Mouse (Mus musculus): ENCODE measurements at regions not wholly inside any gene's neighbourhood (a gene's known extent, or its start where the extent isn't known, plus 50 kb on each side); places are given as distances from the start of the nearest gene placed in this dataset.

- Histone ChIP-seq H3K4me2 (ENCODE audit: low read depth, low read length) (no peak overlapping the region), H3K27me3 (ENCODE audit: control insufficient read depth, insufficient read depth, low read length) (no peaks in the 10 kb centered on the region), H3K4me3 (ENCODE audit: low read depth, low read length) (no peak overlapping the region), H3K27ac (ENCODE audit: low read depth, low read length) (no peak overlapping the region), H3K9ac (replicated peaks; ENCODE audit: low read depth, low read length) (no peak overlapping the region), H3K9me3 (ENCODE audit: control insufficient read depth, low read length) (no peaks in the 10 kb centered on the region), H3K4me1 (ENCODE audit: control insufficient read depth, insufficient read depth, low read length) (no peaks in the 10 kb centered on the region), H3K36me3 (ENCODE audit: control insufficient read depth, insufficient read depth, low read length) (no peaks in the 10 kb centered on the region)
- 74% methylated on average over 5 of the region's 5 CpGs for WGBS
- no peak for ATAC-seq (ENCODE audit: low read depth)
These were observed 495.8 kb downstream of the Trib2 start for GRCm38 (mm10) chr12:15320697-15321449.

- ATAC-seq (ENCODE audit: low read depth): no peak
- H3K36me3 ChIP-seq (ENCODE audit: control insufficient read depth, insufficient read depth, low read length): no peaks in the 10 kb centered on the region
- 70% methylated on average over 1 of the region's 1 CpGs for WGBS
These were observed 497.1 kb downstream of the Trib2 start for GRCm38 (mm10) chr12:15319647-15320046.

GRCm38 (mm10) chr12:15294898-15295297 lies 521.8 kb downstream of the Trib2 start:
- no peaks in the 10 kb centered on the region for H3K27me3 ChIP-seq (ENCODE audit: control insufficient read depth, insufficient read depth, low read length)
- H3K36me3 ChIP-seq (ENCODE audit: control insufficient read depth, insufficient read depth, low read length): no peaks in the 10 kb centered on the region
- H3K9ac ChIP-seq (replicated peaks; ENCODE audit: low read depth, low read length): no peak overlapping the region
- no peak overlapping the region for H3K4me3 ChIP-seq (ENCODE audit: low read depth, low read length)
- WGBS: 86% methylated on average over 2 of the region's 2 CpGs
- no peaks in the 10 kb centered on the region for H3K4me1 ChIP-seq (ENCODE audit: control insufficient read depth, insufficient read depth, low read length)
- H3K27ac ChIP-seq (ENCODE audit: low read depth, low read length): no peak overlapping the region
- no peaks in the 10 kb centered on the region for H3K9me3 ChIP-seq (ENCODE audit: control insufficient read depth, low read length)
- H3K4me2 ChIP-seq (ENCODE audit: low read depth, low read length): no peak overlapping the region
- ATAC-seq (ENCODE audit: low read depth): no peak

More at GRCm38 (mm10) chr12:15319647-15320046, 497.1 kb downstream of the Trib2 start:
- H3K4me2 ChIP-seq (ENCODE audit: low read depth, low read length): no peak overlapping the region
- H3K27me3 ChIP-seq (ENCODE audit: control insufficient read depth, insufficient read depth, low read length): no peaks in the 10 kb centered on the region
- H3K4me3 ChIP-seq (ENCODE audit: low read depth, low read length): no peak overlapping the region
- no peak overlapping the region for H3K9ac ChIP-seq (replicated peaks; ENCODE audit: low read depth, low read length)
- no peaks in the 10 kb centered on the region for H3K4me1 ChIP-seq (ENCODE audit: control insufficient read depth, insufficient read depth, low read length)
- H3K9me3 ChIP-seq (ENCODE audit: control insufficient read depth, low read length): no peaks in the 10 kb centered on the region
- no peak overlapping the region for H3K27ac ChIP-seq (ENCODE audit: low read depth, low read length)

GRCm38 (mm10) chr12:15262165-15262564 lies 554.6 kb downstream of the Trib2 start:
- no peak overlapping the region for H3K9ac ChIP-seq (replicated peaks; ENCODE audit: low read depth, low read length)
- H3K27ac ChIP-seq (ENCODE audit: low read depth, low read length): no peak overlapping the region
- H3K4me3 ChIP-seq (ENCODE audit: low read depth, low read length): no peak overlapping the region
- WGBS: 97% methylated on average over 1 of the region's 1 CpGs
- no peaks in the 10 kb centered on the region for H3K27me3 ChIP-seq (ENCODE audit: control insufficient read depth, insufficient read depth, low read length)
- no peaks in the 10 kb centered on the region for H3K4me1 ChIP-seq (ENCODE audit: control insufficient read depth, insufficient read depth, low read length)
- H3K4me2 ChIP-seq (ENCODE audit: low read depth, low read length): no peak overlapping the region
- H3K9me3 ChIP-seq (ENCODE audit: control insufficient read depth, low read length): no peaks in the 10 kb centered on the region
- ATAC-seq (ENCODE audit: low read depth): no peak
- H3K36me3 ChIP-seq (ENCODE audit: control insufficient read depth, insufficient read depth, low read length): no peaks in the 10 kb centered on the region

DNA sequence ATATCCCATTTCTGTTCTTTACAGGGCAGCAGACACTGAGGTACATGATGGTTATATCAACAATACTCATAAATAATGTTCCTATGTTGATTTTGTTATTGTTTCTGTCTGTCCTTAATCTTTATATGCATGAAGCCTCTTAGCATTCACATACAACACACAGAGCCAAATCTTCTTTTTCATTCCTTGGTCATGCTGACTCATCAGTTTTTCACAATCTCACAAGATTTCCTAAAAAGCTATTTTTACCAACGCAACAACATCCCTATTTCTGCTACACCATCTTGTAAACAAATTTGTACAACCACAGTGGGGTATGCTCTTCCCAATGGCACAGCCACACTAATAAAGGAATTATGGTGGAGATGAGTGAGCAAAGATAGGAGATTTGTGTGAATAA lies 555.1 kb downstream of the Trib2 start:
- no peaks in the 10 kb centered on the region for H3K4me1 ChIP-seq (ENCODE audit: control insufficient read depth, insufficient read depth, low read length)
- no peaks in the 10 kb centered on the region for H3K27me3 ChIP-seq (ENCODE audit: control insufficient read depth, insufficient read depth, low read length)
- no peak overlapping the region for H3K4me2 ChIP-seq (ENCODE audit: low read depth, low read length)
- H3K36me3 ChIP-seq (ENCODE audit: control insufficient read depth, insufficient read depth, low read length): no peaks in the 10 kb centered on the region
- no peaks in the 10 kb centered on the region for H3K9me3 ChIP-seq (ENCODE audit: control insufficient read depth, low read length)
- 91% methylated on average over 1 of the region's 1 CpGs for WGBS
- no peak overlapping the region for H3K9ac ChIP-seq (replicated peaks; ENCODE audit: low read depth, low read length)
- no peak overlapping the region for H3K4me3 ChIP-seq (ENCODE audit: low read depth, low read length)
- H3K27ac ChIP-seq (ENCODE audit: low read depth, low read length): no peak overlapping the region
- ATAC-seq (ENCODE audit: low read depth): no peak

DNA sequence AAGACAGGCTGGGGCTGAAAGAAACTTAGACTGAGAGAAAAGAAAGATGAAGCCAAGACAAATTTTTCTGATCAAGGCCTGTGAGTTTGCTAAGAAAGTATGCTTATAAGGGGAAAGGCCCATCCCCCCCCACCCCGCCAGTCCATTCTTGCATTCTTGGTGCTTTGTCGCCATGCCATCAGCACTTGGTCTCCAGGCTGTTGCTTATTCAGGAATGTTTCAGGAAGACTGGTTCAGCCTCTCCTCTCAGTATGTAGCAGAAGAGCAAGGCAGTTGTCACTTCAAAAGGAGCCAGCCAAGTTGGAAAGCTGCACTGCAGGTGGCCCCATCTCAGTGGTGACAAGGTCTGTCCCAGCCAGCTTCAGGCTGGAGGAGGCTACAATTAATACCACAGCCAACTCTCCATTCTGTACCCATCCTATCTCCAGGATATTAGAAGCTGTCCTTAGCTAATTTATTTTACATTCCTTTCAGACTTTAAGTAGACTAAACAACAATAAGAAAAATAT lies 555.8 kb downstream of the Trib2 start:
- no peaks in the 10 kb centered on the region for H3K36me3 ChIP-seq (ENCODE audit: control insufficient read depth, insufficient read depth, low read length)
- H3K4me1 ChIP-seq (ENCODE audit: control insufficient read depth, insufficient read depth, low read length): no peaks in the 10 kb centered on the region
- H3K4me3 ChIP-seq (ENCODE audit: low read depth, low read length): no peak overlapping the region
- H3K27me3 ChIP-seq (ENCODE audit: control insufficient read depth, insufficient read depth, low read length): no peaks in the 10 kb centered on the region
- H3K9me3 ChIP-seq (ENCODE audit: control insufficient read depth, low read length): no peaks in the 10 kb centered on the region
- no peak overlapping the region for H3K9ac ChIP-seq (replicated peaks; ENCODE audit: low read depth, low read length)
- no peak for ATAC-seq (ENCODE audit: low read depth)
- H3K4me2 ChIP-seq (ENCODE audit: low read depth, low read length): no peak overlapping the region
- 56% methylated on average over 2 of the region's 2 CpGs for WGBS
- H3K27ac ChIP-seq (ENCODE audit: low read depth, low read length): no peak overlapping the region

GRCm38 (mm10) chr12:15244966-15245365 lies 571.8 kb downstream of the Trib2 start:
- Histone ChIP-seq H3K27me3 (ENCODE audit: control insufficient read depth, insufficient read depth, low read length) (no peaks in the 10 kb centered on the region), H3K4me3 (ENCODE audit: low read depth, low read length) (no peak overlapping the region), H3K9me3 (ENCODE audit: control insufficient read depth, low read length) (no peaks in the 10 kb centered on the region), H3K4me1 (ENCODE audit: control insufficient read depth, insufficient read depth, low read length) (no peaks in the 10 kb centered on the region), H3K4me2 (ENCODE audit: low read depth, low read length) (no peak overlapping the region), H3K9ac (replicated peaks; ENCODE audit: low read depth, low read length) (no peak overlapping the region), H3K27ac (ENCODE audit: low read depth, low read length) (no peak overlapping the region), H3K36me3 (ENCODE audit: control insufficient read depth, insufficient read depth, low read length) (no peaks in the 10 kb centered on the region)
- WGBS: 26% methylated on average over 4 of the region's 4 CpGs
- no peak for ATAC-seq (ENCODE audit: low read depth)

GRCm38 (mm10) chr12:15222497-15223170 lies 594.1 kb downstream of the Trib2 start:
- no peak overlapping the region for H3K9ac ChIP-seq (replicated peaks; ENCODE audit: low read depth, low read length)
- no peaks in the 10 kb centered on the region for H3K9me3 ChIP-seq (ENCODE audit: control insufficient read depth, low read length)
- no peaks in the 10 kb centered on the region for H3K27me3 ChIP-seq (ENCODE audit: control insufficient read depth, insufficient read depth, low read length)
- no peak overlapping the region for H3K4me3 ChIP-seq (ENCODE audit: low read depth, low read length)
- 71% methylated on average over 5 of the region's 5 CpGs for WGBS
- H3K4me1 ChIP-seq (ENCODE audit: control insufficient read depth, insufficient read depth, low read length): no peaks in the 10 kb centered on the region
- no peaks in the 10 kb centered on the region for H3K36me3 ChIP-seq (ENCODE audit: control insufficient read depth, insufficient read depth, low read length)
- peak; percentile 63; the same call in 1 of the 2 replicates for ATAC-seq (ENCODE audit: low read depth)
- no peak overlapping the region for H3K4me2 ChIP-seq (ENCODE audit: low read depth, low read length)
- no peak overlapping the region for H3K27ac ChIP-seq (ENCODE audit: low read depth, low read length)

DNA sequence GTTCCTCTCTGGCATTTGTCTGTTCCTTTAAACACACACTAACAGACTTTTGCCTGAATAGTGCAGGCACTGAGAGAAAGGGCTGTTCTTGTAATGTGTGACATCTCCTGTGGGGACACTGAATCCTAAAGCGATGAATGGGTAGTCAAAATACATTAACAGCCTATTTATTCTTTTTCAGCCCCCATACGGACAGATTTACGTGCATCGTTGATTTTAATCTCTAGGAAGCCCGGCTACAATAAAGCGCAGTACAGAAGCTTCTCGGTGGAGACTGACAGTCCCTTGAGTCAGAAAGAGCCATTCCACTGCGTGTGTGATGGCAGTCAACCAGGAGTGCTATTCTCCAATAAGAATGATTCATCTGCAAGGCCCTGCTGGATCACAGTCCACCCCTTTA lies 598.2 kb downstream of the Trib2 start:
- H3K4me3 ChIP-seq (ENCODE audit: low read depth, low read length): no peak overlapping the region
- no peaks in the 10 kb centered on the region for H3K36me3 ChIP-seq (ENCODE audit: control insufficient read depth, insufficient read depth, low read length)
- no peaks in the 10 kb centered on the region for H3K9me3 ChIP-seq (ENCODE audit: control insufficient read depth, low read length)
- H3K4me1 ChIP-seq (ENCODE audit: control insufficient read depth, insufficient read depth, low read length): 0 out of 2 replicates have a peak, but pooled peaks cover 4% of the 10 kb centered on the region
- H3K27me3 ChIP-seq (ENCODE audit: control insufficient read depth, insufficient read depth, low read length): no peaks in the 10 kb centered on the region
- no peak overlapping the region for H3K4me2 ChIP-seq (ENCODE audit: low read depth, low read length)
- ATAC-seq (ENCODE audit: low read depth): peak; percentile 82
- no peak overlapping the region for H3K9ac ChIP-seq (replicated peaks; ENCODE audit: low read depth, low read length)
- 12% methylated on average over 8 of the region's 8 CpGs for WGBS
- H3K27ac ChIP-seq (ENCODE audit: low read depth, low read length): no peak overlapping the region

Measured in neural tube, embryonic 14.5 days (tissue).